Mouse (Mus musculus) MEL (cell line): ENCODE results near the gene Mta1. TPM values are rescaled to one million over a fixed set of nuclear protein-coding genes. Genes with fewer than 3 reads are reported as not detected.

Source experiments
- DNase-seq: peaks from one replicate; pipeline ENCODE4 v3.0.0; 2011; ENCODE audit warnings: low read depth, low spot score
- H3K27ac ChIP-seq: 2 replicates; pipeline ENCODE4 v1.5.1; 2012; ENCODE audit warnings: low read depth, mild to moderate bottlenecking, control low read depth, low read length, moderate library complexity; ENCODE audit not compliant: control insufficient read depth
- H3K27me3 ChIP-seq, 2 experiments: fragments of 150-350 bp in 1 of 2; sonication (generic) in 1 of 2; 2 replicates each; pipeline ENCODE4 v1.6.1; 2012; ENCODE audit warnings: low read length in 2 of 2, mild to moderate bottlenecking in 2 of 2, improper control_type of control experiment in 1 of 2, moderate library complexity in 1 of 2; ENCODE audit not compliant: insufficient read depth in 2 of 2, control insufficient read depth in 1 of 2
- H3K36me3 ChIP-seq, 2 experiments: 2 replicates each; pipeline ENCODE4 v1.6.1; 2012 to 2014; ENCODE audit warnings: low read length in 2 of 2, improper control_type of control experiment in 1 of 2, inconsistent platforms in 1 of 2, mild to moderate bottlenecking in 1 of 2; ENCODE audit not compliant: insufficient read depth in 2 of 2, control insufficient read depth in 1 of 2
- H3K4me1 ChIP-seq, 2 experiments: fragments of 150-350 bp in 1 of 2; sonication (generic) in 1 of 2; 2 replicates each; pipeline ENCODE4 v1.6.1; 2012; ENCODE audit warnings: low read length in 2 of 2, improper control_type of control experiment in 1 of 2, mild to moderate bottlenecking in 1 of 2; ENCODE audit not compliant: insufficient read depth in 2 of 2, control insufficient read depth in 1 of 2
- H3K4me3 ChIP-seq, 2 experiments: fragments of 150-350 bp in 1 of 2; sonication (generic) in 1 of 2; 2 replicates each; pipeline ENCODE4 v1.5.1; 2012; ENCODE audit warnings: low read depth in 2 of 2, low read length in 2 of 2, mild to moderate bottlenecking in 2 of 2, moderate library complexity in 2 of 2, control low read depth in 1 of 2, improper control_type of control experiment in 1 of 2; ENCODE audit not compliant: control insufficient read depth in 1 of 2, insufficient read depth in 1 of 2
- H3K79me2 ChIP-seq: 2 replicates; pipeline ENCODE4 v1.6.1; 2012; ENCODE audit warnings: mild to moderate bottlenecking, low read length, moderate library complexity; ENCODE audit not compliant: control insufficient read depth, poor library complexity, insufficient read depth
- H3K9ac ChIP-seq: 2 replicates; pipeline ENCODE4 v1.6.1; 2012; ENCODE audit warnings: low read depth, mild to moderate bottlenecking, control low read depth, low read length, moderate library complexity; ENCODE audit not compliant: control insufficient read depth, poor library complexity, severe bottlenecking
- H3K9me3 ChIP-seq: fragments of 150-350 bp; sonication (generic); replicated peaks from 2 replicates; pipeline ENCODE4 v1.6.1; 2012; ENCODE audit warnings: mild to moderate bottlenecking, low read length, improper control_type of control experiment, moderate library complexity; ENCODE audit not compliant: insufficient read depth
- BHLHE40 ChIP-seq: IDR thresholded peaks from 2 replicates; pipeline ENCODE4 v1.6.1; 2012; ENCODE audit warnings: low read depth, mild to moderate bottlenecking, inconsistent platforms, low read length, improper control_type of control experiment, borderline replicate concordance
- CHD1 ChIP-seq: IDR thresholded peaks from 2 replicates; pipeline ENCODE4 v1.6.1; 2012; ENCODE audit warnings: low read depth, mild to moderate bottlenecking, inconsistent platforms, low read length, improper control_type of control experiment
- E2F4 ChIP-seq: IDR thresholded peaks from 2 replicates; pipeline ENCODE4 v1.6.1; 2011; ENCODE audit warnings: low read depth, low read length, improper control_type of control experiment, borderline replicate concordance
- ETS1 ChIP-seq: IDR thresholded peaks from 2 replicates; pipeline ENCODE4 v1.6.1; 2012; ENCODE audit warnings: low read depth, mild to moderate bottlenecking, inconsistent platforms, low read length, improper control_type of control experiment, moderate library complexity
- HCFC1 ChIP-seq: IDR thresholded peaks from 2 replicates; pipeline ENCODE4 v1.6.1; 2012; ENCODE audit warnings: low read depth, mild to moderate bottlenecking, inconsistent platforms, low read length, improper control_type of control experiment, moderate library complexity
- JUND ChIP-seq: IDR thresholded peaks from 2 replicates; pipeline ENCODE4 v1.6.1; 2011; ENCODE audit warnings: low read depth, mild to moderate bottlenecking, improper control_type of control experiment, low read length
- KAT2A ChIP-seq: conservative IDR thresholded peaks from 2 replicates; pipeline ENCODE4 v1.6.1; 2012; ENCODE audit warnings: low read depth, low read length, improper control_type of control experiment, inconsistent platforms
- MXI1 ChIP-seq: IDR thresholded peaks from 2 replicates; pipeline ENCODE4 v1.6.1; 2011; ENCODE audit warnings: mild to moderate bottlenecking, low read depth, low read length, improper control_type of control experiment
- RAD21 ChIP-seq: IDR thresholded peaks from 2 replicates; pipeline ENCODE4 v1.6.1; 2011; ENCODE audit warnings: mild to moderate bottlenecking, low read depth, low read length, improper control_type of control experiment
- SIN3A ChIP-seq: IDR thresholded peaks from 2 replicates; pipeline ENCODE4 v1.6.1; 2012; ENCODE audit warnings: low read length, improper control_type of control experiment, inconsistent platforms
- USF2 ChIP-seq, 2 experiments: IDR thresholded peaks; 2 replicates each; pipeline ENCODE4 v1.6.1; 2011 to 2012; ENCODE audit warnings: improper control_type of control experiment in 2 of 2, low read length in 2 of 2, borderline replicate concordance in 1 of 2, inconsistent platforms in 1 of 2, low read depth in 1 of 2, mild to moderate bottlenecking in 1 of 2; ENCODE audit not compliant: insufficient read depth in 1 of 2
- ZKSCAN1 ChIP-seq: IDR thresholded peaks from 2 replicates; pipeline ENCODE4 v1.6.1; 2012; ENCODE audit warnings: low read depth, mild to moderate bottlenecking, inconsistent platforms, low read length, improper control_type of control experiment, moderate library complexity
- ZNF384 ChIP-seq: IDR thresholded peaks from 2 replicates; pipeline ENCODE4 v1.6.1; 2012; ENCODE audit warnings: low read depth, mild to moderate bottlenecking, inconsistent platforms, low read length, improper control_type of control experiment
- polyA plus RNA-seq, 2 experiments: library from polyadenylated mRNA; stranded (reverse) in 1 of 2; unstranded in 1 of 2; fragments of >175 nt in 1 of 2; fragments of >200 nt in 1 of 2; gene quantifications; 2 replicates each; pipeline versions ENCODE4 v1.2.1 to v1.2.4; 2012; ENCODE audit warnings: low replicate concordance in 2 of 2, low read depth in 1 of 2; ENCODE audit not compliant: insufficient read length in 2 of 2, insufficient read depth in 1 of 2, missing spikeins in 1 of 2
- total RNA-seq: library from RNA; depleted of rRNA; stranded (reverse); fragments of 300-350 nt; gene quantifications from 2 replicates; pipeline ENCODE4 v1.2.3, GENCODE M21; 2012

Mta1 gene
- total and polyA plus RNA-seq, 3 experiments: 69.0 to 410 (median 99.5) TPM

DNA sequence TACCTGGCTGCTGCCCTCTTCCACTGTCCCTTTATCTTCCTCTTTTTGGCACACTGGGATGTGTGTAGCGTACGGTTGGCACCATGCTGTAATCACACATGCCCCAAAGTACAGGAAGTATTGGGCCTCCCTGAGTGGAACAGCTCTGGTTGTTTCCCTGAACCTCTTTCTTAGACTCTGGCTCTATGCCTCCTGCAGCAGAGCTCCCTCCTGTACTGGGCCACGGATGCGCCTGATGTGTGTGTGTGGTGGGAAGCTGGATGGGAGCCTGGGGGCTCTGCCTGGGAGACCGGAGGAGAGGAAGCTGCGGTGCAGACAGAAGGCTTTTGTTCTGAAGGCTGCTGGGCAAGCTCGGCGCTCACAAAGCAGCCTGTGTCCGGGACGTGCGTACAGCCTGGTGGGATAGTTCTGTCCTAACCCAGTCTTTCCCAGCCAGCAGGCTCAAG is 65.5 kb downstream of the Mta1 start:
- no peaks in the 10 kb centered on the region for H3K79me2 ChIP-seq
- TF ChIP-seq SIN3A (no peak), MXI1 (no peak), HCFC1 (no peak), ZKSCAN1 (no peak), ETS1 (no peak), RAD21 (no peak), JUND (no peak), E2F4 (no peak), KAT2A (no peak), BHLHE40 (no peak), USF2 (IDR thresholded peaks at IDR 0.05; ENCODE audit: borderline replicate concordance in 1 of 2, insufficient read depth in 1 of 2, low read depth in 1 of 2, low read length in 2 of 2) (no peak), CHD1 (no peak)
- TF ChIP-seq, all 39 proteins: peak for 0
- no peaks in the 10 kb centered on the region for H3K4me1 ChIP-seq
- H3K36me3 ChIP-seq: no peaks in the 10 kb centered on the region
- H3K4me3 ChIP-seq: no peak overlapping the region
- H3K9me3 ChIP-seq: no peaks in the 10 kb centered on the region
- H3K9ac ChIP-seq: no peak overlapping the region
- DNase-seq: no peak
- no peak overlapping the region for H3K27ac ChIP-seq
- H3K27me3 ChIP-seq: no peaks in the 10 kb centered on the region

GRCm38 (mm10) chr12:113168031-113168536 is 70.0 kb downstream of the Mta1 start:
- Histone ChIP-seq H3K27me3 (no peaks in the 10 kb centered on the region), H3K4me3 (no peak overlapping the region), H3K27ac (no peak overlapping the region)
- TF ChIP-seq MXI1: no peak
- TF ChIP-seq, all 39 proteins: peak for 0
- no peaks in the 10 kb centered on the region for H3K79me2 ChIP-seq
- no peak overlapping the region for H3K9ac ChIP-seq
- no peaks in the 10 kb centered on the region for H3K9me3 ChIP-seq
- DNase-seq: no peak
- no peaks in the 10 kb centered on the region for H3K36me3 ChIP-seq
- no peaks in the 10 kb centered on the region for H3K4me1 ChIP-seq

GRCm38 (mm10) chr12:113176960-113177725 is 79.1 kb downstream of the Mta1 start:
- Histone ChIP-seq H3K9me3 (no peaks in the 10 kb centered on the region), H3K4me1 (no peaks in the 10 kb centered on the region), H3K27ac (no peak overlapping the region), H3K27me3 (peaks cover 0 to 4% of the 10 kb centered on the region in 2 experiments; a peak in 2 of 4 replicates), H3K9ac (no peak overlapping the region), H3K36me3 (no peaks in the 10 kb centered on the region), H3K79me2 (no peaks in the 10 kb centered on the region), H3K4me3 (no peak overlapping the region)
- TF ChIP-seq JUND (no peak), ZNF384 (peak; percentile 73)
- no peak for DNase-seq
